Mouse (Mus musculus): Measurements from ENCODE around the gene Tuba1b. TPM values are rescaled to one million over a fixed set of nuclear protein-coding genes. Genes with fewer than 3 reads are reported as not detected.
"Not testable (repeated sequence)": the region's sequence is repeated elsewhere in the genome, so short reads cannot be mapped to it uniquely, and the experiment has no call there.

The Tuba1b gene
- 1,584 and 1,655 TPM in 2 replicates for polyA plus RNA-seq (2015; fragmentation: Nextera tagmentation; extraction: Ambion mirVana)

- peak; percentile 92 for ATAC-seq (ENCODE audit: extremely low read depth, insufficient number of reproducible peaks, low FRiP score, low TSS enrichment)
- WGBS: under 1% methylated on average over 57 of the region's 58 CpGs
Measured at GRCm38 (mm10) chr15:98934217-98934839, at the start of gene Tuba1b. Gene Tuba1b (minus strand): TSS chr15:98934565.

GRCm38 (mm10) chr15:98983431-98984081, 49.2 kb upstream of the Tuba1b start:
- Histone ChIP-seq H3K4me1 (peaks cover 59% of the 10 kb centered on the region), H3K9me3 (no peaks in the 10 kb centered on the region), H3K4me3 (peak overlapping the region; percentile 17), H3K4me2 (peak overlapping the region; percentile 81), H3K27me3 (replicated peaks) (no peaks in the 10 kb centered on the region), H3K9ac (peak overlapping the region; percentile 55), H3K27ac (replicated peaks) (peak overlapping the region; percentile 69), H3K36me3 (no peaks in the 10 kb centered on the region)
- 30% methylated on average over 16 of the region's 16 CpGs for WGBS
- ATAC-seq (ENCODE audit: extremely low read depth, insufficient number of reproducible peaks, low FRiP score, low TSS enrichment): no peak

More at GRCm38 (mm10) chr15:98934217-98934839, at the start of gene Tuba1b:
- H3K9ac ChIP-seq: peak within 1 kb of the TSS; percentile 99
- peak within 1 kb of the TSS; percentile 100 for H3K27ac ChIP-seq (replicated peaks)
- peaks cover 22% of the 10 kb centered on the region for H3K36me3 ChIP-seq
- no peaks in the 10 kb centered on the region for H3K27me3 ChIP-seq (replicated peaks)
- peak within 1 kb of the TSS; percentile 83 for H3K4me2 ChIP-seq
- peak within 1 kb of the TSS; percentile 87 for H3K4me3 ChIP-seq
- H3K4me1 ChIP-seq: peaks cover 25% of the 10 kb centered on the region
- H3K9me3 ChIP-seq: no peaks in the 10 kb centered on the region

- no peak overlapping the region for H3K4me2 ChIP-seq
- ATAC-seq (ENCODE audit: extremely low read depth, insufficient number of reproducible peaks, low FRiP score, low TSS enrichment): no peak
- H3K27me3 ChIP-seq (replicated peaks): no peaks in the 10 kb centered on the region
- no peak overlapping the region for H3K9ac ChIP-seq
- no peak overlapping the region for H3K4me3 ChIP-seq
- no peaks in the 10 kb centered on the region for H3K36me3 ChIP-seq
- peaks cover 60% of the 10 kb centered on the region for H3K4me1 ChIP-seq
- H3K27ac ChIP-seq (replicated peaks): no peak overlapping the region; the same call in 1 of the 2 replicates
- 66% methylated on average over 6 of the region's 6 CpGs for WGBS
- H3K9me3 ChIP-seq: no peaks in the 10 kb centered on the region
Measured at GRCm38 (mm10) chr15:98982100-98982499, 47.7 kb upstream of the Tuba1b start.

GRCm38 (mm10) chr15:98980012-98980614, 45.7 kb upstream of the Tuba1b start:
- no peaks in the 10 kb centered on the region for H3K36me3 ChIP-seq
- peaks cover 50% of the 10 kb centered on the region for H3K4me1 ChIP-seq
- no peak overlapping the region for H3K4me3 ChIP-seq
- H3K4me2 ChIP-seq: no peak overlapping the region
- ATAC-seq (ENCODE audit: extremely low read depth, insufficient number of reproducible peaks, low FRiP score, low TSS enrichment): no peak
- H3K9me3 ChIP-seq: no peaks in the 10 kb centered on the region
- WGBS: 65% methylated on average over 7 of the region's 7 CpGs
- no peak overlapping the region for H3K27ac ChIP-seq (replicated peaks)
- H3K27me3 ChIP-seq (replicated peaks): no peaks in the 10 kb centered on the region
- no peak overlapping the region for H3K9ac ChIP-seq

GRCm38 (mm10) chr15:98978409-98979172, 44.2 kb upstream of the Tuba1b start:
- no peak for ATAC-seq (ENCODE audit: extremely low read depth, insufficient number of reproducible peaks, low FRiP score, low TSS enrichment)
- Histone ChIP-seq H3K4me3 (no peak overlapping the region), H3K4me2 (peak overlapping the region; percentile 48), H3K4me1 (peaks cover 39% of the 10 kb centered on the region), H3K36me3 (no peaks in the 10 kb centered on the region), H3K27ac (replicated peaks) (peak overlapping the region; percentile 77; the same call in 1 of the 2 replicates), H3K9ac (peak overlapping the region; percentile 70; the same call in 1 of the 2 replicates), H3K9me3 (no peaks in the 10 kb centered on the region), H3K27me3 (replicated peaks) (no peaks in the 10 kb centered on the region)
- 76% methylated on average over 20 of the region's 20 CpGs for WGBS

GRCm38 (mm10) chr15:98977759-98978408, 43.5 kb upstream of the Tuba1b start:
- WGBS: 53% methylated on average over 14 of the region's 14 CpGs
- no peak for ATAC-seq (ENCODE audit: extremely low read depth, insufficient number of reproducible peaks, low FRiP score, low TSS enrichment)
- peak overlapping the region; percentile 70 for H3K9ac ChIP-seq
- peak overlapping the region; percentile 48 for H3K4me2 ChIP-seq
- no peaks in the 10 kb centered on the region for H3K36me3 ChIP-seq
- H3K9me3 ChIP-seq: no peaks in the 10 kb centered on the region
- H3K4me3 ChIP-seq: peak overlapping the region; percentile 2; the same call in 1 of the 2 replicates
- H3K4me1 ChIP-seq: peaks cover 32% of the 10 kb centered on the region
- H3K27ac ChIP-seq (replicated peaks): peak overlapping the region; percentile 77
- H3K27me3 ChIP-seq (replicated peaks): no peaks in the 10 kb centered on the region

- Histone ChIP-seq H3K9ac (peak overlapping the region; percentile 70; the same call in 1 of the 2 replicates), H3K27ac (replicated peaks) (peak overlapping the region; percentile 77), H3K36me3 (no peaks in the 10 kb centered on the region), H3K9me3 (no peaks in the 10 kb centered on the region), H3K4me1 (peaks cover 24% of the 10 kb centered on the region), H3K4me3 (no peak overlapping the region), H3K4me2 (peak overlapping the region; percentile 48), H3K27me3 (replicated peaks) (no peaks in the 10 kb centered on the region)
- ATAC-seq (ENCODE audit: extremely low read depth, insufficient number of reproducible peaks, low FRiP score, low TSS enrichment): no peak
- 53% methylated on average over 21 of the region's 21 CpGs for whole genome bisulfite sequencing
Measured at GRCm38 (mm10) chr15:98976763-98977758, 42.7 kb upstream of the Tuba1b start.

- H3K4me2 ChIP-seq: no peak overlapping the region
- H3K9me3 ChIP-seq: no peaks in the 10 kb centered on the region
- H3K9ac ChIP-seq: no peak overlapping the region
- H3K4me3 ChIP-seq: no peak overlapping the region
- no peak for ATAC-seq (ENCODE audit: extremely low read depth, insufficient number of reproducible peaks, low FRiP score, low TSS enrichment)
- H3K27me3 ChIP-seq (replicated peaks): no peaks in the 10 kb centered on the region
- H3K4me1 ChIP-seq: peaks cover 52% of the 10 kb centered on the region
- no peak overlapping the region for H3K27ac ChIP-seq (replicated peaks)
- H3K36me3 ChIP-seq: no peaks in the 10 kb centered on the region
- WGBS: 89% methylated on average over 9 of the region's 9 CpGs
Measured at GRCm38 (mm10) chr15:98973015-98973614, 38.8 kb upstream of the Tuba1b start.

GRCm38 (mm10) chr15:98971576-98972320, 37.4 kb upstream of the Tuba1b start:
- not testable (repeated sequence) for H3K27me3 ChIP-seq (replicated peaks); H3K4me2 ChIP-seq; H3K9ac ChIP-seq; H3K9me3 ChIP-seq; H3K36me3 ChIP-seq; ATAC-seq (ENCODE audit: extremely low read depth, insufficient number of reproducible peaks, low FRiP score, low TSS enrichment); H3K4me3 ChIP-seq
- Histone ChIP-seq H3K4me1 (peaks cover 38% of the 10 kb centered on the region), H3K27ac (replicated peaks) (peak overlapping the region; percentile 32; the same call in 1 of the 2 replicates)
- 63% methylated on average over 15 of the region's 15 CpGs for WGBS
